Mouse (Mus musculus) C2C12 (cell line): ENCODE data around the gene Rex1bd. TPM values are rescaled to one million over a fixed set of nuclear protein-coding genes. Genes with fewer than 3 reads are reported as not detected.

Experiments
- H3K27me3 ChIP-seq: one replicate; pipeline ENCODE4 v1.6.1; 2011; ENCODE audit not compliant: control insufficient read depth, insufficient read depth, insufficient read length
- H3K36me3 ChIP-seq: one replicate; pipeline ENCODE4 v1.6.1; 2011; ENCODE audit not compliant: control insufficient read depth, insufficient read depth
- H3K4me3 ChIP-seq: one replicate; pipeline ENCODE4 v1.5.1; 2011; ENCODE audit warnings: mild to moderate bottlenecking, control low read depth; ENCODE audit not compliant: poor library complexity, insufficient read depth, severe bottlenecking
- H3K79me2 ChIP-seq: one replicate; pipeline ENCODE4 v1.6.1; 2011; ENCODE audit not compliant: control insufficient read depth, insufficient read depth
- H3K79me3 ChIP-seq: one replicate; pipeline ENCODE4 v1.6.1; 2011; ENCODE audit warnings: low read depth, control low read depth
- H3ac ChIP-seq: one replicate; pipeline ENCODE3; 2011; ENCODE audit warnings: low read depth; ENCODE audit not compliant: control insufficient read depth, insufficient read length
- CEBPB ChIP-seq: IDR thresholded peaks from one replicate; pipeline ENCODE4 v1.6.1; 2011; ENCODE audit warnings: low read depth, mild to moderate bottlenecking, control low read depth, moderate library complexity
- CTCF ChIP-seq: IDR thresholded peaks from one replicate; pipeline ENCODE4 v1.5.1; 2011; ENCODE audit not compliant: control insufficient read depth, insufficient read depth, insufficient read length
- FOSL1 ChIP-seq: IDR thresholded peaks from one replicate; pipeline ENCODE4 v1.8.0; 2011; ENCODE audit warnings: mild to moderate bottlenecking, low read length; ENCODE audit not compliant: poor library complexity, insufficient read depth, severe bottlenecking
- MAX ChIP-seq: IDR thresholded peaks from one replicate; pipeline ENCODE4 v1.6.1; 2011; ENCODE audit warnings: mild to moderate bottlenecking, control low read depth
- MYOD1 ChIP-seq: IDR thresholded peaks from one replicate; pipeline ENCODE4 v1.6.1; 2011; ENCODE audit warnings: low read depth; ENCODE audit not compliant: control insufficient read depth, insufficient read length
- MYOG ChIP-seq: IDR thresholded peaks from one replicate; pipeline ENCODE4 v1.6.1; 2011; ENCODE audit not compliant: control insufficient read depth, insufficient read length; ENCODE audit errors: extremely low read depth
- USF1 ChIP-seq: IDR thresholded peaks from one replicate; pipeline ENCODE4 v1.6.1; 2011; ENCODE audit warnings: low read depth, mild to moderate bottlenecking, control low read depth, moderate library complexity
- polyA plus RNA-seq: library from polyadenylated mRNA; unstranded; fragments of >200 nt; fragmentation: generic; extraction: Trizol; gene quantifications from one replicate; pipeline ENCODE4 v1.2.1, GENCODE M21; 2012; ENCODE audit warnings: missing spikeins

Gene Rex1bd
- polyA plus RNA-seq, 1 experiment = 199 TPM

DNA sequence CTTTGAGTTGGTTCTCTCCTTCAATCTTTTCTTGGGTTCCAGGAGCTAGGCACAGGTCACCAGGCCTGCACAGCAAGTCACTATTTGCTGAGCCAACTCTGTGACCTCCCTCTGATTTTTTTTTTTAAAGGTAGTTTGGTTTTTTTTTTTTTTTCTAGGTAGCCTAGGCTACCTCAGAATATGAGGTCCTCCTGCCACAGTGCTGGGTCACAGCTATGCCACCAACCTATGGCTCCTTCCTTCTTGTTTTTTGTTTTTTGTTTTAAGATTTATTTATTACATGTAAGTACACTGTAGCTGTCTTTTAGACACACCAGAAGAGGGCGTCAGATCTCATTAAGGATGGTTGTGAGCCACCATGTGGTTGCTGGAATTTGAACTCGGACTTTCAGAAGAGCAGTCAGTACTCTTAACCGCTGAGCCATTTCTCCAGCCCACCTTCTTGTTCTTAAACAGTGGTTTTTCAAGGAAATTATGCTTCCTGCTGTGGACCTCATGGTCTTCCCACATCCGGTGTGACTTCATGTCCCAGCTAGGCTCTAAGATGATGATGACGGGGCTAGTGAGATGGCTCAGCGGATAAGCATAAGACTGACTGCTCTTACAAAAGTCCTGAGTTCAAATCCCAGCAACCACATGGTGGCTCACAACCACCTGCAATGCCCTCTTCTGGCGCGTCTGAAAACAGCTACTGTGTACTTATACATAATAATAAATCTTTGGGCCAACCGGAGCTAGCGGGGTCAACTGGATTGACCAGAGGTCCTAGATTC lies 43.0 kb upstream of the Rex1bd start:
- Histone ChIP-seq H3K4me3 (no peak overlapping the region), H3K79me2 (peaks cover 100% of the 10 kb centered on the region), H3ac (no peak overlapping the region), H3K27me3 (no peaks in the 10 kb centered on the region), H3K36me3 (peaks cover 8% of the 10 kb centered on the region), H3K79me3 (peaks cover 81% of the 10 kb centered on the region)
- TF ChIP-seq MYOG = no peak
- TF ChIP-seq MAX = no peak
- TF ChIP-seq CEBPB = no peak
- no peak for TF ChIP-seq CTCF
- TF ChIP-seq USF1 = no peak
- TF ChIP-seq FOSL1 = no peak
- no peak for TF ChIP-seq MYOD1

DNA sequence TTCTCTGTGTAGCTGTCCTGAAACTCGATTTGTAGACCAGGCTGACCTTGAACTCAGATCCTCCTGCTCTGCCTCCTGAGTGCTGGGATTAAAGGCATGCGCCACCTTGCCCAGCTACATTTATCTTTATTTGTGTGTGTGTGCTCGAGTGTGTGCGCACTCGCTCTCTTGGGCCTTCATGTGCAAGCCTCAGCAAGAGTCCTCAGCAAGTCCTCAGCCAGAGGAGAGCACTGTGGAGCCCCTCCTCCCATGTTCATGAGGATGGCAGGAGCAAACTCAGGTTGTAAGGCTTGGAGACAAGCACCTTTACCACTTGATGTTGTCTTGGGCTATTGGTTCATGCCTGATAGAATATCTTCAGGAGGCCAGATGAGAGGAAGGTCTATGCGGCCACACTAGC lies 41.2 kb upstream of the Rex1bd start:
- Histone ChIP-seq H3K36me3 (peaks cover 8% of the 10 kb centered on the region), H3ac (no peak overlapping the region), H3K79me2 (peaks cover 100% of the 10 kb centered on the region), H3K79me3 (peaks cover 84% of the 10 kb centered on the region), H3K4me3 (no peak overlapping the region), H3K27me3 (no peaks in the 10 kb centered on the region)
- TF ChIP-seq MYOG = no peak
- no peak for TF ChIP-seq CEBPB
- no peak for TF ChIP-seq CTCF
- no peak for TF ChIP-seq MAX
- TF ChIP-seq FOSL1 = no peak
- no peak for TF ChIP-seq USF1
- no peak for TF ChIP-seq MYOD1

DNA sequence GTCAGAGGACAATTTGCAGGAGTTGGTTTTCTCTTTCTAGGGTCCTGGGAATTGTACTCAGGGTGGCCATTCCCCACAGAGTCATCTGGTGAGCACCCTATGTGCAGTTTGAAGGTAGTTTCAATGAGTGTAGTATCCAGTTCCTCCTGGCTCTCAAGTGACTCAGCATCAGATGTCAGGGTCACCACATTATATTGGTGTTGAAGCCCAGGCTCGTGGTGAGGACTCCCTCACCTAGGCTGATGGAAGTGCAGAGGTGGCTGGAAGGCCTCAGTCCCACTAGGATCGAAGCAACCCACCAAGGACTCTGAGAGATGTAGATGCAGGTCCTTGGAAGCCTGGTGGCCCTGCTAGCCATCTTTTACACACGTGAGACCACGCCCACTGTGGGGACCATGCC lies 39.9 kb upstream of the Rex1bd start:
- TF ChIP-seq MYOD1 = no peak
- no peak for TF ChIP-seq CTCF
- no peak for TF ChIP-seq CEBPB
- no peak for TF ChIP-seq MAX
- no peak for TF ChIP-seq USF1
- TF ChIP-seq MYOG = no peak
- TF ChIP-seq FOSL1 = no peak
- Histone ChIP-seq H3K4me3 (no peak overlapping the region), H3ac (no peak overlapping the region), H3K79me3 (peaks cover 88% of the 10 kb centered on the region), H3K27me3 (no peaks in the 10 kb centered on the region), H3K79me2 (peaks cover 100% of the 10 kb centered on the region), H3K36me3 (peaks cover 8% of the 10 kb centered on the region)

DNA sequence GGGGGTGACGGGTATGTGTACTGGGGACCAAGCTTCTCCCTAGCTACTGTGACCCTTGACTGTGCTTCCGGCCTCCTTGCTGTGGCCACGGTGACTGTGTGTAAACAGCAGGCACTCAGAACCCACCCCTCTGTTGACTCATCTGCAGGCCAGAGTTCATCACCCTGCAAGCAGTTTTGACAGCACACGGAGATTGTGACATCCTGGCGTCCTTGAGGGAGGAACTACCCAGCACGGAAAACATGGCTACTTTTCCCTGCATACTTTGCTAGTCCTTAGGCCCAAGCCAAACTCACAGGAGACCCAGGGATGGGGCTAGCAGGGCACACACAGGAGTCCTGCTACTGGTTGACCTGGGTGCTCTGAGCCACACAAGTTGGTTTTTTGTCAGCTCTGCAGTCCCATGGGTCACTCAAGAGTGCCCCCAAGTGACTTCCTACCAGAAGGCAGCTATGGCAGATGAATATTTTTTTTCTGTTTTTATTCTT lies 37.7 kb upstream of the Rex1bd start:
- Histone ChIP-seq H3ac (no peak overlapping the region), H3K79me3 (peaks cover 84% of the 10 kb centered on the region), H3K4me3 (no peak overlapping the region), H3K36me3 (peaks cover 6% of the 10 kb centered on the region), H3K79me2 (peaks cover 98% of the 10 kb centered on the region), H3K27me3 (no peaks in the 10 kb centered on the region)
- TF ChIP-seq MYOG (no peak), USF1 (no peak), CEBPB (peak; percentile 87), MYOD1 (no peak), MAX (no peak)

DNA sequence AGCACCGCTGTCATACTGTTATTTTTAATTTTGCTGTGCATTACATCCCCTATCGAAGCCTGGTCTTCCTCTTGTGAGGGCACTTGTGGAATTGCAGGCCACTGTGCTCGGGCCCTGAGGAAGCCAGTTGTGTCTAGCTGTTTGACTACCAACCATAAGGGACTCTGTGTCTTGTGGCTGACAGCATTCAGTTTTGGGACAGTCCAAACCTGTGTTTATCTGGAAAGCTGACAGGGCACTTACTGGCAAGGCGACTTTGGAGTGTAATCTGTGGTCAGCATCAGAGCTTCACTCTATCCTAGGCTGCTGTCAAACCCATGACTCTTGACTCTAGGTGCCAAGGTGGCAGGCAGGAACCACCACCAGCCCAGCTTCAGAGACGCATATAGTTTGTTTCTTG lies 34.5 kb upstream of the Rex1bd start:
- peaks cover 66% of the 10 kb centered on the region for H3K79me2 ChIP-seq
- H3ac ChIP-seq = peak overlapping the region; percentile 64
- TF ChIP-seq MYOD1 = no peak
- TF ChIP-seq FOSL1 = no peak
- TF ChIP-seq CEBPB = no peak
- no peak for TF ChIP-seq CTCF
- TF ChIP-seq USF1 = no peak
- no peak for TF ChIP-seq MAX
- no peak for TF ChIP-seq MYOG
- H3K4me3 ChIP-seq = no peak overlapping the region
- H3K27me3 ChIP-seq = no peaks in the 10 kb centered on the region
- H3K79me3 ChIP-seq = peaks cover 55% of the 10 kb centered on the region
- H3K36me3 ChIP-seq = peaks cover 10% of the 10 kb centered on the region

DNA sequence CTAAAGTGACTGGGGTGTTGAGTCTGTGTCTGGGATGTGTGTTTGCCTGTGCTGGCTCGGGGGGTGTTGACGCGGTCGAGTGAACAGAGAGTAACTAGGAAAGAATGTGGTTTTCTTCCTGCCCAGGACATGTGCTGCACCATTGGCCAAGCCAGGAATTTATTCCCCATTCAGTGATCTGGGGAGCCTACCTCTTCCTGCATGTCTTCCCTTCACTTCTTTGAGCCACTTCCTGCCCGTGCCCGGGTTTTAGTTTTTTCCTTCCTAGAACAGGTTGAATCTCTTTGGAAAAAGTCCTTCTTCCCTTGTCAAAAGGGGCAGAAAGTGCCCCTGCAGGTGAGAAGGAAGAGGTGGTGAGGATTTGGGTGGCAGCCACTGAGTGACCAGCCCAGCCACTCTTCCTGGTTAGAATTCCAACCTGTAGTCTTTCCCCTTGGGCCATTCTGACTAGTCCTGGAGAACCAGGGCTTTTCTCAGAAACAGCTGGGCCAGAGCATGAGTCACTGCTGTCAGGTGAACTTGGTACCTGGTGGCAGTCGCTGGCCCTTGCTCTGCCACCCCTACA lies 34.0 kb upstream of the Rex1bd start:
- Histone ChIP-seq H3K36me3 (peaks cover 13% of the 10 kb centered on the region), H3K79me3 (peaks cover 50% of the 10 kb centered on the region), H3K27me3 (no peaks in the 10 kb centered on the region), H3K4me3 (peak overlapping the region; percentile 98), H3ac (peak overlapping the region; percentile 81), H3K79me2 (peaks cover 61% of the 10 kb centered on the region)
- no peak for TF ChIP-seq FOSL1
- peak; percentile 77 for TF ChIP-seq MAX
